Mouse (Mus musculus) testis, adult 2 months (tissue): ENCODE data around the gene Corin. TPM values are rescaled to one million over a fixed set of nuclear protein-coding genes. Genes with fewer than 3 reads are reported as not detected.

Source experiments
- H3K27ac ChIP-seq: fragments of 200-500 bp; 2 replicates; pipeline ENCODE4 v1.5.1; 2012; ENCODE audit warnings: low read depth, low read length; ENCODE audit not compliant: control insufficient read depth, insufficient read depth
- H3K27me3 ChIP-seq: fragments of 200-500 bp; 2 replicates; pipeline ENCODE4 v1.6.1; 2012; ENCODE audit warnings: mild to moderate bottlenecking, low read length, moderate library complexity; ENCODE audit not compliant: control insufficient read depth, insufficient read depth
- H3K36me3 ChIP-seq: fragments of 200-500 bp; 2 replicates; pipeline ENCODE4 v1.6.1; 2012; ENCODE audit warnings: mild to moderate bottlenecking, low read length; ENCODE audit not compliant: control insufficient read depth, insufficient read depth
- H3K4me1 ChIP-seq: fragments of 200-500 bp; 2 replicates; pipeline ENCODE4 v1.6.1; 2012; ENCODE audit warnings: low read length; ENCODE audit not compliant: control insufficient read depth, insufficient read depth
- H3K4me3 ChIP-seq: fragments of 200-500 bp; 2 replicates; pipeline ENCODE4 v1.5.1; 2012; ENCODE audit warnings: low read depth, mild to moderate bottlenecking, low read length, moderate library complexity, mixed read lengths; ENCODE audit not compliant: control insufficient read depth
- CTCF ChIP-seq: fragments of 200-500 bp; IDR thresholded peaks from 2 replicates; pipeline ENCODE4 v1.5.1; 2012; ENCODE audit warnings: low read depth, mild to moderate bottlenecking, inconsistent platforms, low read length, moderate library complexity; ENCODE audit not compliant: control insufficient read depth, insufficient read depth, insufficient replicate concordance
- POLR2A ChIP-seq: fragments of 200-500 bp; IDR thresholded peaks from 2 replicates; pipeline ENCODE4 v1.6.1; 2012; ENCODE audit warnings: low read depth, mild to moderate bottlenecking, inconsistent platforms, low read length, moderate library complexity; ENCODE audit not compliant: control insufficient read depth
- polyA plus RNA-seq: library from polyadenylated mRNA; depleted of rRNA; stranded (reverse); fragments of >200 nt; gene quantifications from 2 replicates; pipeline ENCODE4 v1.2.3, GENCODE M21; 2012

The Corin gene
- polyA plus RNA-seq, 1 experiment, result 11.2 TPM

GRCm38 (mm10) chr5:72350081-72350758 lies 154.1 kb downstream of the Corin start:
- H3K4me1 ChIP-seq, result no peaks in the 10 kb centered on the region
- no peak overlapping the region for H3K27ac ChIP-seq
- no peaks in the 10 kb centered on the region for H3K36me3 ChIP-seq
- H3K27me3 ChIP-seq, result no peaks in the 10 kb centered on the region
- no peak overlapping the region for H3K4me3 ChIP-seq
- no peak for TF ChIP-seq POLR2A

- no peak overlapping the region for H3K4me3 ChIP-seq
- TF ChIP-seq POLR2A (no peak), CTCF (no peak)
Observed at GRCm38 (mm10) chr5:72348591-72348990, 155.7 kb downstream of the Corin start.

GRCm38 (mm10) chr5:72335873-72336272 lies 168.4 kb downstream of the Corin start:
- TF ChIP-seq CTCF, result no peak
- no peak for TF ChIP-seq POLR2A
- Histone ChIP-seq H3K4me3 (no peak overlapping the region), H3K36me3 (no peaks in the 10 kb centered on the region), H3K27ac (no peak overlapping the region), H3K27me3 (no peaks in the 10 kb centered on the region), H3K4me1 (no peaks in the 10 kb centered on the region)

More at GRCm38 (mm10) chr5:72348591-72348990, 155.7 kb downstream of the Corin start:
- H3K27ac ChIP-seq, result no peak overlapping the region
- no peaks in the 10 kb centered on the region for H3K4me1 ChIP-seq
- no peaks in the 10 kb centered on the region for H3K27me3 ChIP-seq
- H3K36me3 ChIP-seq, result no peaks in the 10 kb centered on the region

- Histone ChIP-seq H3K27me3 (no peaks in the 10 kb centered on the region), H3K4me1 (no peaks in the 10 kb centered on the region), H3K36me3 (no peaks in the 10 kb centered on the region), H3K4me3 (no peak overlapping the region), H3K27ac (no peak overlapping the region)
- TF ChIP-seq POLR2A (no peak), CTCF (no peak)
Observed at GRCm38 (mm10) chr5:72332901-72333300, 171.4 kb downstream of the Corin start.

GRCm38 (mm10) chr5:72331217-72331616 lies 173.1 kb downstream of the Corin start:
- H3K27me3 ChIP-seq, result no peaks in the 10 kb centered on the region
- no peaks in the 10 kb centered on the region for H3K36me3 ChIP-seq
- no peaks in the 10 kb centered on the region for H3K4me1 ChIP-seq
- no peak overlapping the region for H3K4me3 ChIP-seq
- no peak overlapping the region for H3K27ac ChIP-seq
- no peak for TF ChIP-seq POLR2A
- TF ChIP-seq CTCF, result no peak

GRCm38 (mm10) chr5:72330648-72331047 lies 173.6 kb downstream of the Corin start:
- Histone ChIP-seq H3K27me3 (no peaks in the 10 kb centered on the region), H3K4me3 (no peak overlapping the region), H3K27ac (no peak overlapping the region), H3K4me1 (no peaks in the 10 kb centered on the region), H3K36me3 (no peaks in the 10 kb centered on the region)
- TF ChIP-seq POLR2A, result no peak
- TF ChIP-seq CTCF, result no peak

- no peaks in the 10 kb centered on the region for H3K36me3 ChIP-seq
Observed at GRCm38 (mm10) chr5:72329453-72329852, 174.8 kb downstream of the Corin start.

More at GRCm38 (mm10) chr5:72329453-72329852, 174.8 kb downstream of the Corin start:
- H3K4me1 ChIP-seq, result no peaks in the 10 kb centered on the region
- no peak for TF ChIP-seq POLR2A
- no peak for TF ChIP-seq CTCF
- H3K4me3 ChIP-seq, result no peak overlapping the region
- H3K27ac ChIP-seq, result no peak overlapping the region
- H3K27me3 ChIP-seq, result no peaks in the 10 kb centered on the region
